Mouse (Mus musculus) limb, embryonic 14.5 days (tissue): ENCODE data around the gene Fbxo46. TPM values are rescaled to one million over a fixed set of nuclear protein-coding genes. Genes with fewer than 3 reads are reported as not detected.

ENCODE experiments used
- ATAC-seq: fragments of 200-750 bp; cut with Nextera tagmentation; 2 replicates; pipeline ENCODE4 v1.8.0; 2017; ENCODE audit warnings: low read depth, moderate number of reproducible peaks, moderate TSS enrichment; ENCODE audit not compliant: low FRiP score
- DNase-seq: peaks from one replicate; pipeline ENCODE4 v3.0.0-alpha.2; 2015; ENCODE audit warnings: low spot score
- H3K27ac ChIP-seq: fragments of 300-500 bp; sonication (generic); replicated peaks from 2 replicates; pipeline ENCODE4 v1.5.1; 2014; ENCODE audit warnings: low read depth, mild to moderate bottlenecking, low read length, moderate library complexity, mixed read lengths
- H3K27me3 ChIP-seq: fragments of 300-500 bp; sonication (generic); 2 replicates; pipeline ENCODE4 v1.6.1; 2014; ENCODE audit warnings: low read length, mixed read lengths; ENCODE audit not compliant: control insufficient read depth, insufficient read depth
- H3K36me3 ChIP-seq: fragments of 300-500 bp; sonication (generic); 2 replicates; pipeline ENCODE4 v1.6.1; 2014; ENCODE audit warnings: mild to moderate bottlenecking, low read length, moderate library complexity, mixed read lengths; ENCODE audit not compliant: control insufficient read depth, insufficient read depth
- H3K4me1 ChIP-seq: fragments of 300-500 bp; sonication (generic); 2 replicates; pipeline ENCODE4 v1.6.1; 2014; ENCODE audit warnings: antibody characterized with exemption, low read length, mixed read lengths; ENCODE audit not compliant: control insufficient read depth, insufficient read depth
- H3K4me2 ChIP-seq: fragments of 300-500 bp; sonication (generic); replicated peaks from 2 replicates; pipeline ENCODE4 v1.6.1; 2014; ENCODE audit warnings: low read depth, mild to moderate bottlenecking, low read length, moderate library complexity; ENCODE audit not compliant: severe bottlenecking
- H3K4me3 ChIP-seq: fragments of 300-500 bp; sonication (generic); replicated peaks from 2 replicates; pipeline ENCODE4 v1.5.1; 2014; ENCODE audit warnings: low read length
- H3K9ac ChIP-seq: fragments of 300-500 bp; sonication (generic); 2 replicates; pipeline ENCODE4 v1.6.1; 2014; ENCODE audit warnings: mild to moderate bottlenecking, low read depth, low read length, moderate library complexity; ENCODE audit not compliant: severe bottlenecking
- H3K9me3 ChIP-seq: fragments of 300-500 bp; sonication (generic); 2 replicates; pipeline ENCODE4 v1.6.1; 2016; ENCODE audit warnings: low read length; ENCODE audit not compliant: control insufficient read depth
- POLR2A ChIP-seq: fragments of 200-500 bp; IDR thresholded peaks from 2 replicates; pipeline ENCODE4 v1.8.0; 2012; ENCODE audit warnings: inconsistent platforms, mild to moderate bottlenecking, moderate library complexity, borderline replicate concordance; ENCODE audit not compliant: insufficient read depth, insufficient read length; ENCODE audit errors: extremely low read depth
- WGBS: fragments of 180-500 bp; shearing (Covaris S2); extraction: QIAGEN DNeasy Blood & Tissue Kit; methylation state at CpG from one replicate; pipeline ENCODE4 v1.1.7; 2014; 5-methylcytosine and 5-hydroxymethylcytosine counted together
- polyA plus RNA-seq, 2 experiments: library from polyadenylated mRNA; depleted of rRNA in 1 of 2; stranded (reverse) in 1 of 2; unstranded in 1 of 2; fragments of >200 nt; fragmentation: Nextera tagmentation in 1 of 2; extraction: Ambion mirVana in 1 of 2; gene quantifications; 2 replicates each; pipeline versions ENCODE4 v1.2.1 to v1.2.3; 2012 to 2014

Fbxo46 gene
- polyA plus RNA-seq, 2 experiments, result 9.9 to 10.6 TPM

- 19% methylated on average over 10 of the region's 14 CpGs for WGBS
- no peak for TF ChIP-seq POLR2A
- Histone ChIP-seq H3K4me1 (peaks cover 17% of the 10 kb centered on the region; the same call in 1 of the 2 replicates), H3K27me3 (peaks cover 8% of the 10 kb centered on the region), H3K9ac (no peak within 1 kb of the TSS), H3K9me3 (no peaks in the 10 kb centered on the region), H3K27ac (no peak within 1 kb of the TSS), H3K36me3 (no peaks in the 10 kb centered on the region), H3K4me2 (peak within 1 kb of the TSS; percentile 37; the same call in 1 of the 2 replicates), H3K4me3 (no peak within 1 kb of the TSS)
- no peak for ATAC-seq
- no peak for DNase-seq
Measured at GRCm38 (mm10) chr7:19165656-19166423, 46.2 kb downstream of the Fbxo46 start, which contains the start of gene Gipr. Gene Gipr, minus strand, starts transcription at chr7:19166127.

- no peak overlapping the region for H3K4me3 ChIP-seq
- no peak overlapping the region for H3K4me2 ChIP-seq
- H3K9ac ChIP-seq, result no peak overlapping the region
- ATAC-seq, result no peak
- DNase-seq, result no peak
- peaks cover 8% of the 10 kb centered on the region for H3K27me3 ChIP-seq
- TF ChIP-seq POLR2A, result no peak
- no peaks in the 10 kb centered on the region for H3K36me3 ChIP-seq
- H3K4me1 ChIP-seq, result peaks cover 17% of the 10 kb centered on the region; the same call in 1 of the 2 replicates
- no peak overlapping the region for H3K27ac ChIP-seq
- 89% methylated on average over 3 of the region's 3 CpGs for WGBS
- no peaks in the 10 kb centered on the region for H3K9me3 ChIP-seq
Measured at GRCm38 (mm10) chr7:19166990-19167389, 47.3 kb downstream of the Fbxo46 start.

- no peak for TF ChIP-seq POLR2A
- WGBS, result 61% methylated on average over 10 of the region's 10 CpGs
- ATAC-seq, result no peak
- Histone ChIP-seq H3K4me1 (0 out of 2 replicates have a peak, but pooled peaks cover 8% of the 10 kb centered on the region), H3K9me3 (no peaks in the 10 kb centered on the region), H3K36me3 (no peaks in the 10 kb centered on the region), H3K4me2 (no peak overlapping the region), H3K9ac (no peak overlapping the region), H3K4me3 (no peak overlapping the region), H3K27ac (no peak overlapping the region), H3K27me3 (peaks cover 8% of the 10 kb centered on the region)
- no peak for DNase-seq
Measured at GRCm38 (mm10) chr7:19169506-19169905, 49.8 kb downstream of the Fbxo46 start.

- H3K27me3 ChIP-seq, result peaks cover 2% of the 10 kb centered on the region
- H3K4me3 ChIP-seq, result no peak overlapping the region
- 0 out of 2 replicates have a peak, but pooled peaks cover 2% of the 10 kb centered on the region for H3K4me1 ChIP-seq
- no peak for TF ChIP-seq POLR2A
- no peaks in the 10 kb centered on the region for H3K9me3 ChIP-seq
- H3K4me2 ChIP-seq, result no peak overlapping the region
- 63% methylated on average over 8 of the region's 8 CpGs for WGBS
- no peak overlapping the region for H3K27ac ChIP-seq
- DNase-seq (no peak), ATAC-seq (no peak)
- no peak overlapping the region for H3K9ac ChIP-seq
- H3K36me3 ChIP-seq, result no peaks in the 10 kb centered on the region
Measured at GRCm38 (mm10) chr7:19170142-19170541, 50.5 kb downstream of the Fbxo46 start.

- no peak overlapping the region for H3K27ac ChIP-seq
- 66% methylated on average over 8 of the region's 8 CpGs for WGBS
- no peak for DNase-seq
- no peak overlapping the region for H3K4me2 ChIP-seq
- H3K9ac ChIP-seq, result no peak overlapping the region
- peaks cover 5% of the 10 kb centered on the region; the same call in 1 of the 2 replicates for H3K9me3 ChIP-seq
- no peaks in the 10 kb centered on the region for H3K36me3 ChIP-seq
- H3K4me3 ChIP-seq, result no peak overlapping the region
- no peak for TF ChIP-seq POLR2A
- peaks cover 2% of the 10 kb centered on the region; the same call in 1 of the 2 replicates for H3K4me1 ChIP-seq
- H3K27me3 ChIP-seq, result peaks cover 16% of the 10 kb centered on the region
- ATAC-seq, result no peak
Measured at GRCm38 (mm10) chr7:19171831-19172230, 52.2 kb downstream of the Fbxo46 start.
